Mouse (Mus musculus) embryonic facial prominence, embryonic 11.5 days (tissue): Measurements from ENCODE around the gene Crhr2. TPM values are rescaled to one million over a fixed set of nuclear protein-coding genes. Genes with fewer than 3 reads are reported as not detected.

ENCODE experiments used
- ATAC-seq: fragments of 200-750 bp; cut with Nextera tagmentation; replicated peaks from 2 replicates; pipeline ENCODE4 v1.8.0; 2017; ENCODE audit warnings: low read depth; ENCODE audit not compliant: insufficient number of reproducible peaks, low FRiP score, low TSS enrichment
- DNase-seq: peaks from one replicate; pipeline ENCODE4 v3.0.0-alpha.2; 2015; ENCODE audit warnings: low spot score
- H3K27ac ChIP-seq: fragments of 300-500 bp; sonication (generic); replicated peaks from 2 replicates; pipeline ENCODE4 v1.5.1; 2014; ENCODE audit warnings: mild to moderate bottlenecking, low read depth, low read length, control low read depth
- H3K27me3 ChIP-seq: fragments of 300-500 bp; sonication (generic); 2 replicates; pipeline ENCODE4 v1.6.1; 2014; ENCODE audit warnings: mild to moderate bottlenecking, low read length, moderate library complexity, mixed read lengths; ENCODE audit not compliant: control insufficient read depth, insufficient read depth
- H3K36me3 ChIP-seq: fragments of 300-500 bp; sonication (generic); replicated peaks from 2 replicates; pipeline ENCODE4 v1.6.1; 2014; ENCODE audit warnings: low read depth, mild to moderate bottlenecking, low read length, moderate library complexity, mixed read lengths; ENCODE audit not compliant: control insufficient read depth, insufficient read depth
- H3K4me1 ChIP-seq: fragments of 300-500 bp; sonication (generic); 2 replicates; pipeline ENCODE4 v1.6.1; 2014; ENCODE audit warnings: low read length, mixed read lengths; ENCODE audit not compliant: control insufficient read depth, insufficient read depth
- H3K4me2 ChIP-seq: fragments of 300-500 bp; sonication (generic); 2 replicates; pipeline ENCODE4 v1.6.1; 2014; ENCODE audit warnings: low read depth, mild to moderate bottlenecking, control low read depth, low read length, moderate library complexity
- H3K4me3 ChIP-seq: fragments of 300-500 bp; sonication (generic); 2 replicates; pipeline ENCODE4 v1.5.1; 2014; ENCODE audit warnings: low read depth, low read length, control low read depth
- H3K9ac ChIP-seq: fragments of 300-500 bp; sonication (generic); replicated peaks from 2 replicates; pipeline ENCODE4 v1.6.1; 2014; ENCODE audit warnings: mild to moderate bottlenecking, control low read depth, low read length
- H3K9me3 ChIP-seq: fragments of 300-500 bp; sonication (generic); replicated peaks from 2 replicates; pipeline ENCODE4 v1.6.1; 2016; ENCODE audit warnings: mild to moderate bottlenecking, low read length, inconsistent platforms, mixed read lengths; ENCODE audit not compliant: control insufficient read depth
- WGBS: fragments of 180-500 bp; shearing (Covaris S2); extraction: QIAGEN DNeasy Blood & Tissue Kit; methylation state at CpG from one replicate; pipeline ENCODE4 v1.1.7; 2014; 5-methylcytosine and 5-hydroxymethylcytosine counted together
- polyA plus RNA-seq: library from polyadenylated mRNA; unstranded; fragments of >200 nt; fragmentation: Nextera tagmentation; extraction: Ambion mirVana; gene quantifications from 2 replicates; pipeline ENCODE4 v1.2.1, GENCODE M21; 2014

Gene Crhr2
- polyA plus RNA-seq, 1 experiment from 2014 or later, result not detected

GRCm38 (mm10) chr6:55171638-55172037 is 38.8 kb upstream of the Crhr2 start:
- Histone ChIP-seq H3K36me3 (no peaks in the 10 kb centered on the region), H3K27ac (no peak overlapping the region), H3K4me1 (no peaks in the 10 kb centered on the region), H3K9ac (no peak overlapping the region), H3K9me3 (no peaks in the 10 kb centered on the region), H3K4me2 (no peak overlapping the region), H3K4me3 (no peak overlapping the region), H3K27me3 (no peaks in the 10 kb centered on the region)
- ATAC-seq (no peak), DNase-seq (no peak)
- 59% methylated on average over 4 of the region's 4 CpGs for WGBS

DNA sequence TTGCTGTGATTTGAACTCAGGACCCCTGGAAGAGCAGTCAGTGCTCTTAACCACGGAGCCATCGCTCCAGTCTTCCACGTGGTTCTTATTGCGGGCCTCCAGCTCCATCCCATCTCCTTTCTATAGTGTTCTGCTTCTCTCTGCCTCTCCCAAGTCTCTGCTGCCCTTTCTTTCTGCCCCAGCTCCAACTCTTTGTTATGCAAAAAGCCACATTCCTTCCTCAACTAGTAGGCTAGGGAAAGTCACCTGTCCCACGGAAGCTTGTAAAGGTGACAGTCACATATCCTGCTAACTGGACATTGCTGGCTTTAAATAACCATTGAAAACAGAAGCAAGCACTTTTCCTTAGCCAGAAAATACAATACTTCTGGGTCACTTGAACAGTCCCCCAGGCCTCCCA is 37.0 kb upstream of the Crhr2 start:
- WGBS, result 53% methylated on average over 5 of the region's 5 CpGs
- ATAC-seq (no peak), DNase-seq (no peak)
- Histone ChIP-seq H3K9ac (no peak overlapping the region), H3K4me3 (no peak overlapping the region), H3K27me3 (no peaks in the 10 kb centered on the region), H3K9me3 (no peaks in the 10 kb centered on the region), H3K27ac (no peak overlapping the region), H3K4me2 (no peak overlapping the region), H3K4me1 (no peaks in the 10 kb centered on the region), H3K36me3 (no peaks in the 10 kb centered on the region)

DNA sequence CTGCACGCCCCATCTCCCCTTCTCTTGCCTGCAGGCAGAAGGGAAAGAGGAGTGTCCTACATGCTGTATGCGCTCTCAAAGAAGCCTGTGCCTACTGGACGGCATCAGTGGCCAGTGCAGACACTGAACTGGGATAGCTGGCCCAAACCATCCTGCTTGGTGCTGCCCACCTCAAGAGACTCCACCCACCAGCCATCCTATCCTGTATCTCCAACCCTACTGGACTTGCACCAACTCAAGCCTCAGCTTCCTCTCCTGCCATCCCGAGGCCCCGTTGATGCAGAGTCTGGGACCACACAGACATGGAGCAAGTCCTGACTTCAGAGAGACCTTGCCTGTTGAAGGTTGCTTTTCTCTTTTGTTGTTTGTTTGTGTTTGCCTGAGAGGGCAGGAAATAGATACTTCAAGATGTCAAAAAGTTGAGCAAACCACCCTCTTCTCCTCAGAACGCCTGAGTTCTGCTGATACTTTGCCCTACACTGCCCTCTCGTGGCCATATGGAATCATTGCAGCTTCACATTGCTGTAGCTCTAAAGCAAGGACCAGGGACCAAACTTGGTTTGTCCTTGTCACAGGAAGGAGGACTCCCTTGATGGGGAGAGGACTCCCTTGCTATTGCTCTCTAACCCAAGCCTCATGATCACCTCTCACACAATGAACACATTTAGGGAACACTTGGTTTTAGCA is 34.1 kb upstream of the Crhr2 start:
- no peak overlapping the region for H3K27ac ChIP-seq
- no peaks in the 10 kb centered on the region for H3K36me3 ChIP-seq
- H3K9me3 ChIP-seq, result no peaks in the 10 kb centered on the region
- H3K4me3 ChIP-seq, result no peak overlapping the region
- no peaks in the 10 kb centered on the region for H3K4me1 ChIP-seq
- H3K27me3 ChIP-seq, result no peaks in the 10 kb centered on the region
- no peak overlapping the region for H3K4me2 ChIP-seq
- DNase-seq, result peak; percentile 83
- no peak overlapping the region for H3K9ac ChIP-seq
- ATAC-seq, result no peak; the same call in 1 of the 2 replicates
- WGBS, result 42% methylated on average over 7 of the region's 7 CpGs

- no peak for ATAC-seq
- Histone ChIP-seq H3K27me3 (no peaks in the 10 kb centered on the region), H3K27ac (no peak overlapping the region)
These were observed 30.3 kb upstream of the Crhr2 start for GRCm38 (mm10) chr6:55163046-55163584.

GRCm38 (mm10) chr6:55161311-55161761 is 28.5 kb upstream of the Crhr2 start:
- H3K4me1 ChIP-seq, result no peaks in the 10 kb centered on the region
- no peak overlapping the region for H3K9ac ChIP-seq
- H3K9me3 ChIP-seq, result no peaks in the 10 kb centered on the region
- H3K4me3 ChIP-seq, result no peak overlapping the region
- H3K4me2 ChIP-seq, result no peak overlapping the region
- no peak overlapping the region for H3K27ac ChIP-seq
- 86% methylated on average over 5 of the region's 5 CpGs for WGBS
- no peaks in the 10 kb centered on the region for H3K36me3 ChIP-seq
- no peak for ATAC-seq
- DNase-seq, result no peak
- no peaks in the 10 kb centered on the region for H3K27me3 ChIP-seq

More at GRCm38 (mm10) chr6:55163046-55163584, 30.3 kb upstream of the Crhr2 start:
- Histone ChIP-seq H3K4me2 (no peak overlapping the region), H3K9ac (no peak overlapping the region), H3K9me3 (no peaks in the 10 kb centered on the region), H3K4me1 (no peaks in the 10 kb centered on the region), H3K36me3 (no peaks in the 10 kb centered on the region), H3K4me3 (no peak overlapping the region)
- DNase-seq, result no peak
- 77% methylated on average over 8 of the region's 8 CpGs for WGBS

- no peaks in the 10 kb centered on the region for H3K9me3 ChIP-seq
- no peak overlapping the region for H3K9ac ChIP-seq
- 81% methylated on average over 1 of the region's 1 CpGs for WGBS
- no peaks in the 10 kb centered on the region for H3K27me3 ChIP-seq
- DNase-seq (no peak), ATAC-seq (no peak)
- no peaks in the 10 kb centered on the region for H3K4me1 ChIP-seq
- H3K4me3 ChIP-seq, result no peak overlapping the region
- H3K36me3 ChIP-seq, result no peaks in the 10 kb centered on the region
- no peak overlapping the region for H3K4me2 ChIP-seq
- H3K27ac ChIP-seq, result no peak overlapping the region
These were observed 26.4 kb upstream of the Crhr2 start for GRCm38 (mm10) chr6:55159256-55159655.

DNA sequence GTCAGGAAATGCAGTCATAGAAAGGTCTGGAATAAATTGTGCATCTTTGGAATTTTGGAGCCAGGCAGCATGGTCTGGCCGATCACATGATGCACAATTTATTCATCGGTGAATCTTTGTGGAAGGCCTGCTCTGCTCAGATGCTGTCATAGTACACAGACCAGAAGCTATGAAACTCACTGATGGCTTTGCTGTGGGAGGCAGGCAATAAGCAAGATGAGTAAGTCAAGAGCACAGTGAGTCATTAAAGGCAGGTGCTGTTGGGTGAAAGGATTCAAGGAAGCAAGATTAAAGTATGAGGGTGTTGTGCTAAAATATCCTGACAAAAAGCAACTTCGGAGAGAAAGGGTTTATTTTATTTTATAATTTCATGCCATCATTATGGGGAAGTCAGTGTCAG is 19.4 kb upstream of the Crhr2 start:
- Histone ChIP-seq H3K9me3 (no peaks in the 10 kb centered on the region), H3K27ac (no peak overlapping the region), H3K27me3 (no peaks in the 10 kb centered on the region), H3K36me3 (no peaks in the 10 kb centered on the region), H3K9ac (no peak overlapping the region), H3K4me2 (no peak overlapping the region), H3K4me1 (no peaks in the 10 kb centered on the region), H3K4me3 (no peak overlapping the region)
- ATAC-seq (no peak), DNase-seq (no peak)
- WGBS, result 91% methylated on average over 3 of the region's 3 CpGs

DNA sequence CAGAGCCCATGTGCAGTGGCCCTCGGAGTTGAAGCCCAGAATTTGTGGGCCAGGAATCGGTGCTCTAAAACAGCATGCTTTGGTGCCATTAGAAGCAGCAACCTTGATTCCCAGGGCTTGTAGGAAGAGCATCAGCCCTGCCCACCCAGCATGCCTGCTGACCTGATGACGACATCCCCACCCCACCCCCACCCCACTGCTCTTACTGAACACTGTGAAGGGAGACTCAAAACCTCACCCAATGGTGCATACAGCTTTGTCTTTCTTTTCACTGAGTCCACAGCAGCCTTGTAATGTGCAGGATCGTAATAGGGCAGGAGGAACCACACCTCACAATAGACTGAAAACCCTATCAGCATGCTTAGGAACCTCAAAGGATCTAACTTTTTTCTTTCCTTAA is 13.3 kb upstream of the Crhr2 start:
- 45% methylated on average over 4 of the region's 4 CpGs for WGBS
- Histone ChIP-seq H3K9me3 (no peaks in the 10 kb centered on the region), H3K9ac (no peak overlapping the region), H3K36me3 (no peaks in the 10 kb centered on the region), H3K27me3 (no peaks in the 10 kb centered on the region), H3K27ac (no peak overlapping the region), H3K4me3 (no peak overlapping the region), H3K4me1 (no peaks in the 10 kb centered on the region), H3K4me2 (no peak overlapping the region)
- no peak for DNase-seq
- no peak for ATAC-seq
